In the genomic region with DNA sequence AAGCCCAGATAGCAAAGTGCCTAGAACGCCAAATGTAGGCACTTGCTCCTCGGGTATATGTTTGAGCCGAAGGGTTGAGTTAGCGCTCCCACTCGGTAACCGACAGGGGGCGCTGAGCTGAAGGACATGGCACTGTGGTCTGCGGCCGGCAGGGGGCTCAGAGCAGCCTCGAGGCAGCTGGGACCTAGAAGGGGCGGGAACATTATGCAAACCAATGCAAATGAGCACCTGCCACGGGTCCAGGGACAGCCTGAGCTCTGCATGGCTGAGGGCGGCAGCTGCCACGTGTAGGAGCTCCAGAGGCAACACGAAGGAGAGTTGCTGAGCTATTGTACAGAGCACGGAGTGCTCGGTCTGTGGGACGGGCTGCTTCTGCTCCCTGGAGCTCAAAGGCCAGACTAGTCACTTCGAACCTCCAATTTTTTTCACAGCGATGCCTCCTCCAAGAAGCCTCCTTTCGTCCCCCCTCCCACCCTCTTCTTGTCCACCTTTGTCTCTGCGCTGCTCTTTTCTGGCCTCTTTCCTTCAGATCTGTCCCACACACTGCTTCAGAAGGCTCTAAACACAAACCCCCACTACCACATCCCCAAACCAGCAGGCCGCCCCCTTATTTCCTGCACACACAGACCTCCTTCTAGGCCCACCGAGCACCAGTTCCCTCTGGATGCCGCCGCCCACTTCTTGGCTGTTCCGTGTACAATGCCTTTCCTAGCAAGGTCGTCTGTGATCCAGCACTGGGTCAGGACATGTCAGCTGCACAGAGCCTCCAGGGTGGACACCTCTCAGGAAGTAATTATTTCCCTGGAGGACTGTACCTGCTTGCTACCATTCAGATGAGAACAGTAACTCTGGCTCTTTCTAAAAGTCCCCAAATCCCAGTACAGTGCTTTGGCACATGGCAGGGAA, we compare ENCODE assay signal across 7 mouse cellular contexts. TPM values are rescaled to one million over a fixed set of nuclear protein-coding genes. Genes with fewer than 3 reads are reported as not detected.
DNase-seq lines count a peak whose midpoint lies in the region; ATAC-seq and TF ChIP-seq lines count a peak whose summit lies in the region.

No protein-coding gene starts in this region.

- peak; percentile 100 for TF ChIP-seq CTCF in left cerebral cortex, adult 2 months (IDR thresholded peaks at IDR 0.05)

- peak; percentile 76 for DNase-seq in MN1 (ENCODE audit: low spot score)
- DNase-seq in c-Kit-positive CD71-negative TER-119-negative erythroid progenitor cells, embryonic 14.5 days (ENCODE audit: low read depth), result peak; percentile 65
- peak; percentile 95 for DNase-seq in forebrain, embryonic 11.5 days (ENCODE audit: low spot score)
- DNase-seq in induced T-regulatory cell, adult 2 months (ENCODE audit: low read depth), result peak; percentile 84
- DNase-seq in left cerebral cortex, adult 2 months (ENCODE audit: extremely low spot score in 1 of 2, low spot score in 2 of 2), result peak; percentile 83 to 91
- DNase-seq in right cerebral cortex, postnatal 14 days, result peak; percentile 92

- no peaks in the 10 kb centered on the region for H3K9me3 ChIP-seq in forebrain, embryonic 11.5 days (ENCODE audit: control insufficient read depth, low read length)
- peaks cover 5% of the 10 kb centered on the region for H3K9me3 ChIP-seq in megakaryocyte, embryonic 14.5 days

- H3K27ac ChIP-seq in forebrain, embryonic 11.5 days (ENCODE audit: low read depth, low read length), result no peak overlapping the region
- H3K27ac ChIP-seq in left cerebral cortex, adult 2 months, result peak overlapping the region; percentile 36; the same call in 1 of the 2 replicates

- no peaks in the 10 kb centered on the region; the same call in 1 of the 2 replicates for H3K27me3 ChIP-seq in forebrain, embryonic 11.5 days (ENCODE audit: control insufficient read depth, insufficient read depth, low read length)
- peaks cover 86% of the 10 kb centered on the region for H3K27me3 ChIP-seq in megakaryocyte, embryonic 14.5 days (replicated peaks)

- WGBS in forebrain, embryonic 11.5 days, result 35% methylated on average over 27 of the region's 28 CpGs

- intact Hi-C loops in left cerebral cortex, adult 2 months (cut with DNase I), result no loop called here

- peaks cover 11% of the 10 kb centered on the region; the same call in 1 of the 2 replicates for H3K4me1 ChIP-seq in forebrain, embryonic 11.5 days (replicated peaks; ENCODE audit: control insufficient read depth, insufficient read depth, low read length)
- H3K4me1 ChIP-seq in megakaryocyte, embryonic 14.5 days, result peaks cover 9% of the 10 kb centered on the region

- H3K9ac ChIP-seq in forebrain, embryonic 11.5 days (ENCODE audit: low read length), result no peak overlapping the region

- no peak overlapping the region for H3K4me3 ChIP-seq in forebrain, embryonic 11.5 days (ENCODE audit: low read depth, low read length)
- no peak overlapping the region for H3K4me3 ChIP-seq in left cerebral cortex, adult 2 months
- H3K4me3 ChIP-seq in megakaryocyte, embryonic 14.5 days (replicated peaks), result peak overlapping the region; percentile 7

- H3K36me3 ChIP-seq in forebrain, embryonic 11.5 days (ENCODE audit: control insufficient read depth, insufficient read depth, low read length), result no peaks in the 10 kb centered on the region
- H3K36me3 ChIP-seq in megakaryocyte, embryonic 14.5 days (replicated peaks; ENCODE audit: low read length), result no peaks in the 10 kb centered on the region

- ATAC-seq in forebrain, embryonic 11.5 days (replicated peaks; ENCODE audit: low FRiP score), result peak; percentile 94

- H3K4me2 ChIP-seq in forebrain, embryonic 11.5 days (ENCODE audit: low read depth, low read length, severe bottlenecking), result no peak overlapping the region

RNA-seq across cellular contexts. Expression of gene Tmem54, which starts 8.0 kb away (rescaled TPM):
- 1.5 and 2.0 TPM in 2 replicates for polyA plus RNA-seq in forebrain, embryonic 11.5 days (2014; fragmentation: Nextera tagmentation; extraction: Ambion mirVana)
- not detected for total RNA-seq in left cerebral cortex, adult 2 months (2021)
- polyA plus RNA-seq in megakaryocyte, embryonic 14.5 days (2012; ENCODE audit: insufficient read depth, low replicate concordance), result not detected in 2 replicates

RNA-seq across cellular contexts. Expression of gene Hpca, which starts 8.5 kb away (rescaled TPM):
- 0.87 and 1.2 TPM in 2 replicates for polyA plus RNA-seq in forebrain, embryonic 11.5 days (2014; fragmentation: Nextera tagmentation; extraction: Ambion mirVana)
- total RNA-seq in left cerebral cortex, adult 2 months (2021), result 100 to 1,000 TPM; 650 to 692 TPM
- polyA plus RNA-seq in megakaryocyte, embryonic 14.5 days (2012; ENCODE audit: insufficient read depth, low replicate concordance), result not detected in 2 replicates

RNA-seq across cellular contexts. Expression of gene Fndc5, which starts 23.5 kb away (rescaled TPM):
- 0.63 and 1.4 TPM in 2 replicates for polyA plus RNA-seq in forebrain, embryonic 11.5 days (2014; fragmentation: Nextera tagmentation; extraction: Ambion mirVana)
- 10 to 100 TPM; 54.0 to 58.1 TPM for total RNA-seq in left cerebral cortex, adult 2 months (2021)
- 0.80 TPM in 1 of 2 replicates, not detected in the other for polyA plus RNA-seq in megakaryocyte, embryonic 14.5 days (2012; ENCODE audit: insufficient read depth, low replicate concordance)

RNA-seq across cellular contexts. Expression of gene Rnf19b, which starts 55.3 kb away (rescaled TPM):
- polyA plus RNA-seq in forebrain, embryonic 11.5 days (2014; fragmentation: Nextera tagmentation; extraction: Ambion mirVana), result 10.1 and 12.2 TPM in 2 replicates
- total RNA-seq in left cerebral cortex, adult 2 months (2021), result 10 to 100 TPM; 52.6 to 57.7 TPM
- polyA plus RNA-seq in megakaryocyte, embryonic 14.5 days (2012; ENCODE audit: insufficient read depth, low replicate concordance), result 696 and 878 TPM in 2 replicates
